Mouse (Mus musculus): ENCODE results near the gene Cln3. TPM values are rescaled to one million over a fixed set of nuclear protein-coding genes. Genes with fewer than 3 reads are reported as not detected.

Cln3 gene
- polyA plus RNA-seq, 1 experiment, result 3.6 TPM

DNA sequence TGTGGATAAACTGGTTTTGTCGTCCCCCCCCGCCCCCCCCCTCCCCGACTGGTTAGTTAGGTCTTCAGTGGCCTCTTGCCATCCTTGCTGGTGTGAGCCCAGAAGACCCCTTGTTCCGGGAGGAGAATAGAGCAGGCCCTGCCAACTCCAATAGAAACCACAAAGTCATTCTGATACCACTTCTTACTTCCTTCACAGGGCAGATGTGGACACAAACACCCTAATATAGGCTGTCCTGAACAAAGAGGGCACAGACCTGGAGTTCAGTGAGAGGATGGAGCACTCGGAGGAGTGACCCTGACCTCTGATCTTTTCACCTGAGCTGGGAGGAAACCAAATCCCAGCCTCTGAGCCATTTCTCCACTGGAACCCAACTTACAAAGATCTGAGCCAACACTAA, 16.3 kb upstream of the Cln3 start:
- Histone ChIP-seq H3ac (ENCODE audit: control insufficient read depth, insufficient read length) (no peak overlapping the region), H3K79me2 (ENCODE audit: control insufficient read depth, insufficient read depth) (no peaks in the 10 kb centered on the region), H3K36me3 (ENCODE audit: control insufficient read depth, insufficient read depth) (no peaks in the 10 kb centered on the region), H3K4me3 (no peak overlapping the region), H3K4me2 (ENCODE audit: low read depth) (no peak overlapping the region), H3K27me3 (ENCODE audit: control insufficient read depth, insufficient read depth, insufficient read length) (no peaks in the 10 kb centered on the region)
- no peak for TF ChIP-seq TCF3 (IDR thresholded peaks at IDR 0.05; ENCODE audit: insufficient read length, low read depth)

GRCm38 (mm10) chr7:126598919-126599318, 13.3 kb upstream of the Cln3 start:
- TF ChIP-seq POLR2AphosphoS2 (IDR thresholded peaks at IDR 0.05; ENCODE audit: insufficient read length, low read depth) (no peak), USF1 (IDR thresholded peaks at IDR 0.05; ENCODE audit: low read depth) (no peak), SRF (IDR thresholded peaks at IDR 0.05; ENCODE audit: control insufficient read depth, insufficient read length, low read depth) (no peak), MYOG (IDR thresholded peaks at IDR 0.05; ENCODE audit: control insufficient read depth in 1 of 3, insufficient read depth in 1 of 3, insufficient read length in 2 of 3, low read depth in 2 of 3) (no peak), MAX (IDR thresholded peaks at IDR 0.05; ENCODE audit: low read depth) (no peak), TCF12 (IDR thresholded peaks at IDR 0.05; ENCODE audit: insufficient read depth, poor library complexity, severe bottlenecking) (no peak), CEBPB (IDR thresholded peaks at IDR 0.05; ENCODE audit: insufficient read depth, poor library complexity, severe bottlenecking) (no peak), REST (IDR thresholded peaks at IDR 0.05; ENCODE audit: insufficient read depth, insufficient read length) (no peak), MYOD1 (IDR thresholded peaks at IDR 0.05; ENCODE audit: control insufficient read depth in 1 of 3, insufficient read length in 2 of 3, low read depth in 2 of 3) (no peak), TCF3 (IDR thresholded peaks at IDR 0.05; ENCODE audit: insufficient read length, low read depth) (no peak)
- Histone ChIP-seq H3K36me3 (ENCODE audit: control insufficient read depth, insufficient read depth) (no peaks in the 10 kb centered on the region), H3K27me3 (ENCODE audit: control insufficient read depth, insufficient read depth, insufficient read length) (no peaks in the 10 kb centered on the region), H3K4me3 (no peak overlapping the region), H3ac (ENCODE audit: control insufficient read depth, insufficient read length) (no peak overlapping the region), H3K4me2 (ENCODE audit: low read depth) (no peak overlapping the region), H3K79me2 (ENCODE audit: control insufficient read depth, insufficient read depth) (no peaks in the 10 kb centered on the region)

DNA sequence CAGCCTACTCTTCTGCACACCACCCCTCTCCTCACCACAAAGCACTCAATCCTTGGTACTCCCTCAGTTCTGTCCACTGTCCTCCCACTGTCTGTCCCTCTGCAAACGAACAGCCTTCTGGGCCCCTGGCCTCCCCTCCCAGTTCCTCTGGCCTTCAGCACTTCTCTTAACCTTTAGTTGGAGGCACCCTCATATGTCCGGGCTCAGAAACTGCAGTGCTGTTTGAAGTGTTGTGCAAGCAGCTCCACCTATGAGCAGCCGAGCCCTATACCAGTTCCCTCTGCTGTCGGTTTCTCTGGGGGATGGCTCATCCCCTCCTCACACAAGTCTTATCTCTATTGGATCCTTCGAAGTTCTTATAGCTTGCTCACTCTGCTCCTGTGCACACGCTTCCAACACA, 10.8 kb upstream of the Cln3 start:
- TF ChIP-seq SRF (IDR thresholded peaks at IDR 0.05; ENCODE audit: control insufficient read depth, insufficient read length, low read depth), result no peak
- no peak for TF ChIP-seq POLR2AphosphoS2 (IDR thresholded peaks at IDR 0.05; ENCODE audit: insufficient read length, low read depth)
- no peak for TF ChIP-seq USF1 (IDR thresholded peaks at IDR 0.05; ENCODE audit: low read depth)
- no peak for TF ChIP-seq TCF12 (IDR thresholded peaks at IDR 0.05; ENCODE audit: insufficient read depth, poor library complexity, severe bottlenecking)
- no peak for TF ChIP-seq TCF3 (IDR thresholded peaks at IDR 0.05; ENCODE audit: insufficient read length, low read depth)
- no peak for TF ChIP-seq MAX (IDR thresholded peaks at IDR 0.05; ENCODE audit: low read depth)
- TF ChIP-seq MYOG (IDR thresholded peaks at IDR 0.05; ENCODE audit: control insufficient read depth in 1 of 3, insufficient read depth in 1 of 3, insufficient read length in 2 of 3, low read depth in 2 of 3), result no peak
- no peak for TF ChIP-seq REST (IDR thresholded peaks at IDR 0.05; ENCODE audit: insufficient read depth, insufficient read length)
- no peak for TF ChIP-seq MYOD1 (IDR thresholded peaks at IDR 0.05; ENCODE audit: control insufficient read depth in 1 of 3, insufficient read length in 2 of 3, low read depth in 2 of 3)
- TF ChIP-seq POLR2A (IDR thresholded peaks at IDR 0.05; ENCODE audit: insufficient read length, low read depth), result no peak
- TF ChIP-seq CEBPB (IDR thresholded peaks at IDR 0.05; ENCODE audit: insufficient read depth, poor library complexity, severe bottlenecking), result no peak
- H3K4me3 ChIP-seq, result no peak overlapping the region
- H3K27me3 ChIP-seq (ENCODE audit: control insufficient read depth, insufficient read depth, insufficient read length), result no peaks in the 10 kb centered on the region
- H3K79me2 ChIP-seq (ENCODE audit: control insufficient read depth, insufficient read depth), result no peaks in the 10 kb centered on the region
- no peak overlapping the region for H3K4me2 ChIP-seq (ENCODE audit: low read depth)
- no peak overlapping the region for H3ac ChIP-seq (ENCODE audit: control insufficient read depth, insufficient read length)
- no peaks in the 10 kb centered on the region for H3K36me3 ChIP-seq (ENCODE audit: control insufficient read depth, insufficient read depth)

DNA sequence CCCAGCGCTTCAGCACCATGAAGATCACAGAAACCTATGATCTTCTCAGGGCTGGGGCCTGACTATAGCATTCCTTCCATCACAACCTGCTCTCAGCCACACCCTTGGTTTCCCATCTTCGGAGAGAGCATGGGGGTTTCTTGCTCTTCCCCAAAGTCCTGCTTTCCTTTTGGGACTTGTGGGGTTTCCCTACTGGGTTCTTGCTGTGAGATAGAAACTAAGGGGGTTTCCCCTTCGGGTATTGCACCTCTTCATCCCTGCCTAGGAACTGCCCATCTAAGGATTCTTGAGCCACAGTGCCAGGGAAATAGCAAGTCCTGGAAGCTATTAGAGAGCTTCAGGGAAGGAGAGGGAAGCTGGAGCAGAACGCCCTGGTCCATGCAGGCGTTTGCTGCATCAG, 10.3 kb upstream of the Cln3 start:
- Histone ChIP-seq H3K79me2 (ENCODE audit: control insufficient read depth, insufficient read depth) (no peaks in the 10 kb centered on the region), H3ac (ENCODE audit: control insufficient read depth, insufficient read length) (no peak overlapping the region), H3K4me3 (no peak overlapping the region), H3K27me3 (ENCODE audit: control insufficient read depth, insufficient read depth, insufficient read length) (no peaks in the 10 kb centered on the region), H3K36me3 (ENCODE audit: control insufficient read depth, insufficient read depth) (no peaks in the 10 kb centered on the region), H3K4me2 (ENCODE audit: low read depth) (no peak overlapping the region)
- TF ChIP-seq TCF12 (IDR thresholded peaks at IDR 0.05; ENCODE audit: insufficient read depth, poor library complexity, severe bottlenecking) (no peak), POLR2A (IDR thresholded peaks at IDR 0.05; ENCODE audit: insufficient read length, low read depth) (no peak), MAX (IDR thresholded peaks at IDR 0.05; ENCODE audit: low read depth) (no peak), MYOD1 (IDR thresholded peaks at IDR 0.05; ENCODE audit: control insufficient read depth in 1 of 3, insufficient read length in 2 of 3, low read depth in 2 of 3) (no peak), POLR2AphosphoS2 (IDR thresholded peaks at IDR 0.05; ENCODE audit: insufficient read length, low read depth) (no peak), USF1 (IDR thresholded peaks at IDR 0.05; ENCODE audit: low read depth) (no peak)

GRCm38 (mm10) chr7:126594862-126595561, 9.4 kb upstream of the Cln3 start, which contains the start of gene Il27:
Gene Il27, minus strand, starts transcription at chr7:126594941.
- H3ac ChIP-seq (ENCODE audit: control insufficient read depth, insufficient read length), result no peak within 1 kb of the TSS
- TF ChIP-seq SRF (IDR thresholded peaks at IDR 0.05; ENCODE audit: control insufficient read depth, insufficient read length, low read depth) (no peak), TCF12 (IDR thresholded peaks at IDR 0.05; ENCODE audit: insufficient read depth, poor library complexity, severe bottlenecking) (no peak), E2F4 (IDR thresholded peaks at IDR 0.05; ENCODE audit: insufficient read depth) (no peak), POLR2AphosphoS2 (IDR thresholded peaks at IDR 0.05; ENCODE audit: insufficient read length, low read depth) (no peak), POLR2A (IDR thresholded peaks at IDR 0.05; ENCODE audit: insufficient read length, low read depth) (no peak), REST (IDR thresholded peaks at IDR 0.05; ENCODE audit: insufficient read depth, insufficient read length) (no peak), CEBPB (IDR thresholded peaks at IDR 0.05; ENCODE audit: insufficient read depth, poor library complexity, severe bottlenecking) (no peak), MAX (IDR thresholded peaks at IDR 0.05; ENCODE audit: low read depth) (no peak), TCF3 (IDR thresholded peaks at IDR 0.05; ENCODE audit: insufficient read length, low read depth) (no peak), USF1 (IDR thresholded peaks at IDR 0.05; ENCODE audit: low read depth) (no peak), MYOG (IDR thresholded peaks at IDR 0.05; ENCODE audit: control insufficient read depth in 1 of 3, insufficient read depth in 1 of 3, insufficient read length in 2 of 3, low read depth in 2 of 3) (no peak), MYOD1 (IDR thresholded peaks at IDR 0.05; ENCODE audit: control insufficient read depth in 1 of 3, insufficient read length in 2 of 3, low read depth in 2 of 3) (no peak)
- H3K4me3 ChIP-seq, result no peak within 1 kb of the TSS
- H3K27me3 ChIP-seq (ENCODE audit: control insufficient read depth, insufficient read depth, insufficient read length), result no peaks in the 10 kb centered on the region
- H3K36me3 ChIP-seq (ENCODE audit: control insufficient read depth, insufficient read depth), result no peaks in the 10 kb centered on the region
- no peaks in the 10 kb centered on the region for H3K79me2 ChIP-seq (ENCODE audit: control insufficient read depth, insufficient read depth)
- H3K4me2 ChIP-seq (ENCODE audit: low read depth), result no peak within 1 kb of the TSS

Data from myocyte (in vitro differentiated cells).